Mouse (Mus musculus): Measurements from ENCODE around the gene Bach2. TPM values are rescaled to one million over a fixed set of nuclear protein-coding genes. Genes with fewer than 3 reads are reported as not detected.

The Bach2 gene
- polyA plus RNA-seq, 1 experiment from 2014 or later = 13.0 TPM

GRCm38 (mm10) chr4:32510940-32511339 is 272.3 kb downstream of the Bach2 start:
- ATAC-seq (ENCODE audit: insufficient number of reproducible peaks, insufficient read depth, low FRiP score, low TSS enrichment) = no peak

GRCm38 (mm10) chr4:32516126-32516525 is 277.5 kb downstream of the Bach2 start:
- Histone ChIP-seq H3K9me3 (no peaks in the 10 kb centered on the region), H3K27ac (no peak overlapping the region), H3K36me3 (no peaks in the 10 kb centered on the region), H3K4me2 (replicated peaks) (no peak overlapping the region), H3K4me1 (peaks cover 20% of the 10 kb centered on the region), H3K27me3 (no peaks in the 10 kb centered on the region), H3K9ac (no peak overlapping the region), H3K4me3 (no peak overlapping the region)
- WGBS = 90% methylated on average over 8 of the region's 8 CpGs
- no peak for ATAC-seq (ENCODE audit: insufficient number of reproducible peaks, insufficient read depth, low FRiP score, low TSS enrichment)

More at GRCm38 (mm10) chr4:32510940-32511339, 272.3 kb downstream of the Bach2 start:
- Histone ChIP-seq H3K9ac (no peak overlapping the region), H3K9me3 (no peaks in the 10 kb centered on the region), H3K36me3 (no peaks in the 10 kb centered on the region), H3K4me3 (no peak overlapping the region), H3K27ac (peak overlapping the region; percentile 36; the same call in 1 of the 2 replicates), H3K4me1 (peaks cover 18% of the 10 kb centered on the region), H3K27me3 (no peaks in the 10 kb centered on the region), H3K4me2 (replicated peaks) (no peak overlapping the region)
- 77% methylated on average over 7 of the region's 7 CpGs for WGBS

GRCm38 (mm10) chr4:32518842-32519578 is 280.4 kb downstream of the Bach2 start:
- Histone ChIP-seq H3K9me3 (no peaks in the 10 kb centered on the region), H3K4me1 (peaks cover 42% of the 10 kb centered on the region), H3K4me2 (replicated peaks) (no peak overlapping the region), H3K27me3 (no peaks in the 10 kb centered on the region), H3K27ac (no peak overlapping the region), H3K9ac (no peak overlapping the region), H3K36me3 (no peaks in the 10 kb centered on the region), H3K4me3 (no peak overlapping the region)
- no peak for ATAC-seq (ENCODE audit: insufficient number of reproducible peaks, insufficient read depth, low FRiP score, low TSS enrichment)
- 54% methylated on average over 6 of the region's 6 CpGs for WGBS

GRCm38 (mm10) chr4:32520628-32521360 is 282.2 kb downstream of the Bach2 start:
- Histone ChIP-seq H3K27ac (peak overlapping the region; percentile 55), H3K27me3 (no peaks in the 10 kb centered on the region), H3K4me3 (no peak overlapping the region), H3K36me3 (no peaks in the 10 kb centered on the region), H3K4me1 (peaks cover 51% of the 10 kb centered on the region), H3K4me2 (replicated peaks) (no peak overlapping the region), H3K9ac (no peak overlapping the region), H3K9me3 (no peaks in the 10 kb centered on the region)
- no peak for ATAC-seq (ENCODE audit: insufficient number of reproducible peaks, insufficient read depth, low FRiP score, low TSS enrichment)
- 13% methylated on average over 18 of the region's 18 CpGs for WGBS

GRCm38 (mm10) chr4:32521361-32521740 is 282.7 kb downstream of the Bach2 start:
- H3K4me1 ChIP-seq = peaks cover 52% of the 10 kb centered on the region
- no peaks in the 10 kb centered on the region for H3K9me3 ChIP-seq
- no peaks in the 10 kb centered on the region for H3K36me3 ChIP-seq
- WGBS = 34% methylated on average over 6 of the region's 6 CpGs
- H3K27me3 ChIP-seq = no peaks in the 10 kb centered on the region
- ATAC-seq (ENCODE audit: insufficient number of reproducible peaks, insufficient read depth, low FRiP score, low TSS enrichment) = no peak
- no peak overlapping the region for H3K4me2 ChIP-seq (replicated peaks)
- no peak overlapping the region for H3K4me3 ChIP-seq
- H3K27ac ChIP-seq = peak overlapping the region; percentile 55
- no peak overlapping the region for H3K9ac ChIP-seq

- peaks cover 56% of the 10 kb centered on the region for H3K4me1 ChIP-seq
These were observed 283.4 kb downstream of the Bach2 start for GRCm38 (mm10) chr4:32522013-32522412.

GRCm38 (mm10) chr4:32524282-32524681 is 285.7 kb downstream of the Bach2 start:
- 29% methylated on average over 2 of the region's 2 CpGs for WGBS
- H3K4me1 ChIP-seq = peaks cover 58% of the 10 kb centered on the region
- H3K36me3 ChIP-seq = no peaks in the 10 kb centered on the region
- no peaks in the 10 kb centered on the region for H3K9me3 ChIP-seq
- no peak overlapping the region for H3K27ac ChIP-seq
- H3K27me3 ChIP-seq = no peaks in the 10 kb centered on the region
- no peak overlapping the region for H3K4me2 ChIP-seq (replicated peaks)
- H3K9ac ChIP-seq = no peak overlapping the region
- ATAC-seq (ENCODE audit: insufficient number of reproducible peaks, insufficient read depth, low FRiP score, low TSS enrichment) = no peak
- H3K4me3 ChIP-seq = no peak overlapping the region

More at GRCm38 (mm10) chr4:32522013-32522412, 283.4 kb downstream of the Bach2 start:
- Histone ChIP-seq H3K9me3 (no peaks in the 10 kb centered on the region), H3K27ac (peak overlapping the region; percentile 69; the same call in 1 of the 2 replicates), H3K4me2 (replicated peaks) (no peak overlapping the region), H3K36me3 (no peaks in the 10 kb centered on the region), H3K27me3 (no peaks in the 10 kb centered on the region), H3K9ac (no peak overlapping the region), H3K4me3 (no peak overlapping the region)
- ATAC-seq (ENCODE audit: insufficient number of reproducible peaks, insufficient read depth, low FRiP score, low TSS enrichment) = peak; percentile 32; the same call in 1 of the 2 replicates
- 20% methylated on average over 2 of the region's 2 CpGs for WGBS

GRCm38 (mm10) chr4:32525000-32525399 is 286.4 kb downstream of the Bach2 start:
- WGBS = 67% methylated on average over 5 of the region's 5 CpGs
- Histone ChIP-seq H3K4me1 (peaks cover 55% of the 10 kb centered on the region), H3K27ac (no peak overlapping the region), H3K36me3 (no peaks in the 10 kb centered on the region), H3K4me3 (no peak overlapping the region), H3K9ac (no peak overlapping the region), H3K4me2 (replicated peaks) (no peak overlapping the region), H3K27me3 (no peaks in the 10 kb centered on the region), H3K9me3 (no peaks in the 10 kb centered on the region)
- ATAC-seq (ENCODE audit: insufficient number of reproducible peaks, insufficient read depth, low FRiP score, low TSS enrichment) = no peak

GRCm38 (mm10) chr4:32526228-32526836 is 287.7 kb downstream of the Bach2 start:
- 66% methylated on average over 9 of the region's 9 CpGs for WGBS
- ATAC-seq (ENCODE audit: insufficient number of reproducible peaks, insufficient read depth, low FRiP score, low TSS enrichment) = no peak
- Histone ChIP-seq H3K27me3 (no peaks in the 10 kb centered on the region), H3K4me3 (no peak overlapping the region), H3K27ac (no peak overlapping the region), H3K4me1 (peaks cover 53% of the 10 kb centered on the region), H3K4me2 (replicated peaks) (no peak overlapping the region), H3K9me3 (no peaks in the 10 kb centered on the region), H3K9ac (no peak overlapping the region), H3K36me3 (no peaks in the 10 kb centered on the region)

- Histone ChIP-seq H3K27ac (no peak overlapping the region), H3K4me3 (no peak overlapping the region), H3K4me1 (peaks cover 44% of the 10 kb centered on the region), H3K9ac (no peak overlapping the region), H3K27me3 (no peaks in the 10 kb centered on the region), H3K4me2 (replicated peaks) (no peak overlapping the region), H3K9me3 (no peaks in the 10 kb centered on the region), H3K36me3 (no peaks in the 10 kb centered on the region)
- 83% methylated on average over 17 of the region's 17 CpGs for WGBS
- no peak for ATAC-seq (ENCODE audit: insufficient number of reproducible peaks, insufficient read depth, low FRiP score, low TSS enrichment)
These were observed 290.9 kb downstream of the Bach2 start for GRCm38 (mm10) chr4:32529443-32529995.

GRCm38 (mm10) chr4:32530421-32530920 is 291.9 kb downstream of the Bach2 start:
- H3K27ac ChIP-seq = 0 out of 2 replicates have a peak overlapping the region, but pooled peaks have one; percentile 51
- peaks cover 42% of the 10 kb centered on the region for H3K4me1 ChIP-seq
- H3K27me3 ChIP-seq = no peaks in the 10 kb centered on the region
- H3K9ac ChIP-seq = no peak overlapping the region
- H3K9me3 ChIP-seq = no peaks in the 10 kb centered on the region
- no peak overlapping the region for H3K4me3 ChIP-seq
- peak overlapping the region; percentile 49 for H3K4me2 ChIP-seq (replicated peaks)
- no peaks in the 10 kb centered on the region for H3K36me3 ChIP-seq
- no peak for ATAC-seq (ENCODE audit: insufficient number of reproducible peaks, insufficient read depth, low FRiP score, low TSS enrichment)
- 48% methylated on average over 9 of the region's 9 CpGs for WGBS

All from embryonic facial prominence, embryonic 12.5 days (tissue).